Mouse (Mus musculus) ovary, adult 18-20 months (tissue): ENCODE results near the gene Klk5.

Experiments used
- DNase-seq: peaks from one replicate; pipeline ENCODE4 v3.0.0; 2022; ENCODE audit warnings: low spot score, mixed read lengths

The Klk5 gene

GRCm38 (mm10) chr7:43841701-43842100 lies at the start of gene Klk5:
Klk5 (plus strand) TSS chr7:43841971.
- no peak for DNase-seq

- no peak for DNase-seq
Observed at GRCm38 (mm10) chr7:43796355-43796754, 45.4 kb upstream of the Klk5 start.

- DNase-seq, result no peak
Observed at GRCm38 (mm10) chr7:43797333-43797769, 44.4 kb upstream of the Klk5 start, which contains the start of gene Klk8. Klk8 (plus strand) TSS chr7:43797577.

GRCm38 (mm10) chr7:43797844-43798462 lies 43.8 kb upstream of the Klk5 start:
- DNase-seq, result no peak

GRCm38 (mm10) chr7:43799876-43800275 lies 41.9 kb upstream of the Klk5 start:
- no peak for DNase-seq

- no peak for DNase-seq
Observed at GRCm38 (mm10) chr7:43810994-43811393, 30.8 kb upstream of the Klk5 start, which contains the start of gene Klk7. Klk7 (plus strand) TSS chr7:43811294.

- no peak for DNase-seq
Observed at GRCm38 (mm10) chr7:43815211-43815610, 26.6 kb upstream of the Klk5 start.

GRCm38 (mm10) chr7:43816746-43817145 lies 25.0 kb upstream of the Klk5 start:
- no peak for DNase-seq

GRCm38 (mm10) chr7:43821581-43821980 lies 20.2 kb upstream of the Klk5 start:
- no peak for DNase-seq

- no peak for DNase-seq
Observed at GRCm38 (mm10) chr7:43824199-43824598, 17.6 kb upstream of the Klk5 start, which contains the start of gene Klk6. Klk6 (plus strand) TSS chr7:43824499.

GRCm38 (mm10) chr7:43826056-43826455 lies 15.7 kb upstream of the Klk5 start:
- no peak for DNase-seq

GRCm38 (mm10) chr7:43827706-43828105 lies 14.1 kb upstream of the Klk5 start:
- DNase-seq, result no peak

GRCm38 (mm10) chr7:43829006-43829405 lies 12.8 kb upstream of the Klk5 start:
- no peak for DNase-seq

GRCm38 (mm10) chr7:43843801-43844200 lies 2.0 kb downstream of the Klk5 start:
- no peak for DNase-seq

- no peak for DNase-seq
Observed at GRCm38 (mm10) chr7:43851616-43852015, 9.8 kb downstream of the Klk5 start.

- no peak for DNase-seq
Observed at GRCm38 (mm10) chr7:43854642-43855380, 13.0 kb downstream of the Klk5 start.

GRCm38 (mm10) chr7:43855709-43856108 lies 13.9 kb downstream of the Klk5 start:
- DNase-seq, result no peak

GRCm38 (mm10) chr7:43856307-43856706 lies 14.5 kb downstream of the Klk5 start:
- no peak for DNase-seq

GRCm38 (mm10) chr7:43857501-43857900 lies 15.7 kb downstream of the Klk5 start:
- DNase-seq, result no peak

GRCm38 (mm10) chr7:43860411-43860810 lies 18.6 kb downstream of the Klk5 start:
- no peak for DNase-seq

- DNase-seq, result no peak
Observed at GRCm38 (mm10) chr7:43873237-43873636, 31.5 kb downstream of the Klk5 start.

GRCm38 (mm10) chr7:43873674-43874073 lies 31.9 kb downstream of the Klk5 start:
- DNase-seq, result no peak

GRCm38 (mm10) chr7:43874868-43875375 lies 33.2 kb downstream of the Klk5 start:
- DNase-seq, result no peak
